Mouse (Mus musculus) midbrain, embryonic 15.5 days (tissue): ENCODE measurements around the gene Aldh16a1. TPM values are rescaled to one million over a fixed set of nuclear protein-coding genes. Genes with fewer than 3 reads are reported as not detected.
"Not testable (repeated sequence)": the region's sequence is repeated elsewhere in the genome, so short reads cannot be mapped to it uniquely, and the experiment has no call there.

Experiments
- ATAC-seq: fragments of 200-750 bp; cut with Nextera tagmentation; replicated peaks from 2 replicates; pipeline ENCODE4 v1.8.0; 2017; ENCODE audit warnings: moderate TSS enrichment
- H3K27ac ChIP-seq: fragments of 300-500 bp; sonication (generic); 2 replicates; pipeline ENCODE4 v1.5.1; 2015; ENCODE audit warnings: mild to moderate bottlenecking, inconsistent platforms
- H3K27me3 ChIP-seq: fragments of 300-500 bp; sonication (generic); replicated peaks from 2 replicates; pipeline ENCODE4 v1.6.1; 2015; ENCODE audit warnings: inconsistent platforms
- H3K36me3 ChIP-seq: fragments of 300-500 bp; sonication (generic); replicated peaks from 2 replicates; pipeline ENCODE4 v1.6.1; 2015; ENCODE audit warnings: inconsistent platforms
- H3K4me1 ChIP-seq: fragments of 300-500 bp; sonication (generic); 2 replicates; pipeline ENCODE4 v1.6.1; 2015; ENCODE audit warnings: inconsistent platforms
- H3K4me2 ChIP-seq: fragments of 300-500 bp; sonication (generic); 2 replicates; pipeline ENCODE4 v1.6.1; 2015; ENCODE audit warnings: inconsistent platforms, mild to moderate bottlenecking, moderate library complexity
- H3K4me3 ChIP-seq: fragments of 300-500 bp; sonication (generic); 2 replicates; pipeline ENCODE4 v1.5.1; 2015; ENCODE audit warnings: mild to moderate bottlenecking, inconsistent platforms
- H3K9ac ChIP-seq: fragments of 300-500 bp; sonication (generic); 2 replicates; pipeline ENCODE4 v1.6.1; 2015; ENCODE audit warnings: mild to moderate bottlenecking, inconsistent platforms
- H3K9me3 ChIP-seq: fragments of 300-500 bp; sonication (generic); 2 replicates; pipeline ENCODE4 v1.6.1; 2016; ENCODE audit warnings: inconsistent platforms
- WGBS: fragments of 180-500 bp; shearing (Covaris S2); methylation state at CpG from one replicate; pipeline ENCODE4 v1.1.7; 2015; ENCODE audit warnings: mixed read lengths; 5-methylcytosine and 5-hydroxymethylcytosine counted together
- polyA plus RNA-seq: library from polyadenylated mRNA; unstranded; fragments of >200 nt; fragmentation: Nextera tagmentation; extraction: Ambion mirVana; gene quantifications from 2 replicates; pipeline ENCODE4 v1.2.1, GENCODE M21; 2015

Aldh16a1 gene
- polyA plus RNA-seq, 1 experiment from 2014 or later, result 16.1 TPM

- peak; percentile 94 for ATAC-seq
- H3K27ac ChIP-seq, result peak within 1 kb of the TSS; percentile 93
- H3K27me3 ChIP-seq, result no peaks in the 10 kb centered on the region
- H3K9me3 ChIP-seq, result no peaks in the 10 kb centered on the region
- peaks cover 39% of the 10 kb centered on the region for H3K4me1 ChIP-seq
- H3K9ac ChIP-seq, result peak within 1 kb of the TSS; percentile 92
- H3K4me2 ChIP-seq, result peak within 1 kb of the TSS; percentile 83
- under 1% methylated on average over 48 of the region's 48 CpGs for WGBS
- peaks cover 23% of the 10 kb centered on the region for H3K36me3 ChIP-seq
- peak within 1 kb of the TSS; percentile 66 for H3K4me3 ChIP-seq
These were observed 25.6 kb downstream of the Aldh16a1 start, which contains the start of gene Rpl13a for GRCm38 (mm10) chr7:45128624-45129246. TSS of gene Rpl13a (minus strand) at chr7:45128761.

GRCm38 (mm10) chr7:45127700-45128224 lies 26.6 kb downstream of the Aldh16a1 start:
- H3K36me3 ChIP-seq, result peaks cover 23% of the 10 kb centered on the region
- 2% methylated on average over 6 of the region's 6 CpGs for WGBS

DNA sequence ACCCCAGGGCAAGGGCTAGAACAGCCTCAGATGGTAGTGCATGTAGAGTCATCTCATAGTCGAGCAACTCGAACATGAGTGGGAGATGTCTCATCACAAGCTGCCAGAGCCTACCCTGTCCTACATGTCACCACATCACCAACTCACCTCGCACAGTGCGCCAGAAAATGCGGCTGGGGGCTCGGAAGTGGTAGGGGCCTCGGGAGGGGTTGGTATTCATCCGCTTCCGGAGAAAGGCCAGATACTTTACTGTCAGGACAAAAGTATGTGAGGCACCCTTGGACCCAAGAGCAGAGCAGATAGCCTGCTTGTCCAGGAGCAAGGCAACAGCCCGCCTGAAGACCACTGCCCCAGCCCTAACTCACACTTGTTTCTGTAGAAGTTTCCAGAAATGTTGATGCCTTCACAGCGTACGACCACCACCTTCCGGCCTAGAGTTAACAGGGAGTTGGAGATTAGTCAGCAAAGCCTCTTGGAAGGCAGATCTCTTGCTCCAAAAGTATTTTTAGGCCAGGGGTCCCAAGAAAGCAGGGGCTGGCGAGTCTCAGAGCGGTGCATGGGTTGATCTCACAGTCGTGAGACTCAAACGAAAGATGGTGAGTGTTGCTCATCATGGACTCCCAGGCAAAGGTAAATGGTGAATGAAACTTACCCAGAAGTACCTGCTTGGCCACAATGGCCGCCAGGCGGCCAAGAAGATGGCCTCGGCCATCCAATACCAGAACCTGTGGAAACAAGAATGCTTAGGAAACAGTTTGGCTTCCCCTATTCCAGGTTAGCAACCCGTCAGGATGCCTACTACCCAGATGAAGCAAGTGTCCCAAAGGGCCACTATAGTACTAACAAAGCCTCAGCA lies 27.3 kb downstream of the Aldh16a1 start:
- H3K27me3 ChIP-seq, result no peaks in the 10 kb centered on the region
- peak overlapping the region; percentile 81 for H3K27ac ChIP-seq
- H3K9ac ChIP-seq, result peak overlapping the region; percentile 92
- no peak for ATAC-seq
- peak overlapping the region; percentile 66 for H3K4me3 ChIP-seq
- 47% methylated on average over 21 of the region's 21 CpGs for WGBS
- peaks cover 53% of the 10 kb centered on the region for H3K4me1 ChIP-seq
- H3K4me2 ChIP-seq, result peak overlapping the region; percentile 83
- H3K9me3 ChIP-seq, result no peaks in the 10 kb centered on the region
- peaks cover 25% of the 10 kb centered on the region for H3K36me3 ChIP-seq

More at GRCm38 (mm10) chr7:45127700-45128224, 26.6 kb downstream of the Aldh16a1 start:
- H3K4me3 ChIP-seq, result peak overlapping the region; percentile 66
- H3K27ac ChIP-seq, result peak overlapping the region; percentile 81
- peak overlapping the region; percentile 92 for H3K9ac ChIP-seq
- H3K4me1 ChIP-seq, result peaks cover 47% of the 10 kb centered on the region
- peak overlapping the region; percentile 83 for H3K4me2 ChIP-seq
- no peaks in the 10 kb centered on the region for H3K9me3 ChIP-seq
- no peak for ATAC-seq
- H3K27me3 ChIP-seq, result no peaks in the 10 kb centered on the region

GRCm38 (mm10) chr7:45126147-45126843 lies 28.1 kb downstream of the Aldh16a1 start:
- Histone ChIP-seq H3K4me3 (no peak overlapping the region), H3K9me3 (no peaks in the 10 kb centered on the region), H3K4me2 (peak overlapping the region; percentile 83), H3K36me3 (peaks cover 32% of the 10 kb centered on the region), H3K27ac (peak overlapping the region; percentile 27), H3K4me1 (peaks cover 54% of the 10 kb centered on the region), H3K9ac (peak overlapping the region; percentile 92), H3K27me3 (no peaks in the 10 kb centered on the region)
- WGBS, result 82% methylated on average over 17 of the region's 17 CpGs
- no peak for ATAC-seq

GRCm38 (mm10) chr7:45125649-45126048 lies 28.7 kb downstream of the Aldh16a1 start:
- not testable (repeated sequence) for H3K4me2 ChIP-seq, ATAC-seq, H3K9me3 ChIP-seq, H3K27me3 ChIP-seq, H3K4me3 ChIP-seq, H3K9ac ChIP-seq
- peaks cover 54% of the 10 kb centered on the region for H3K4me1 ChIP-seq
- 60% methylated on average over 5 of the region's 5 CpGs for WGBS
- peak overlapping the region; percentile 90; the same call in 1 of the 2 replicates for H3K27ac ChIP-seq
- H3K36me3 ChIP-seq, result peaks cover 39% of the 10 kb centered on the region

DNA sequence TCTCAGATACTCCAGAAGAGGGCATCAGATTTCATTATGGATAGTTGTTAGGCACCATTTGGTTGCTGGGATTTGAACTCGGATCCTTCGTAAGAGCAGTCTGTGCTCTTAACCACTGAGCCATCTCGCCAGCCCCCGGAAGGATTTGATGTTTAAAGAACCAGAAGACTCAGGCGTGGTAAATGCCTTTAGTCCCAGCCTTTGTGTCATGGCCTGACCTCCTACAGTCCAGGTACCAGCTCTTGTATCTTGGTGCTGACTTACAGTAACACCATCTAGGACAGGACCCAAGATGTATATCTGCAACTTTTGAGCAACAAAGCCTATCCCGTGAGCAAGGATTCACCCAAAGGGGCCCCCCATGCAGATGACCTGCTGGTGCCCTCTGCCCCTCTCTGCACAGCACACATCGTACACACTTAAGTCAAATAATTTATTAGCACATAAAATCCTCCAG lies 29.2 kb downstream of the Aldh16a1 start:
- H3K4me2 ChIP-seq, result peak overlapping the region; percentile 52; the same call in 1 of the 2 replicates
- no peak for ATAC-seq
- H3K9ac ChIP-seq, result no peak overlapping the region
- H3K27me3 ChIP-seq, result no peaks in the 10 kb centered on the region
- H3K36me3 ChIP-seq, result peaks cover 44% of the 10 kb centered on the region
- peak overlapping the region; percentile 95; the same call in 1 of the 2 replicates for H3K4me3 ChIP-seq
- WGBS, result 20% methylated on average over 7 of the region's 7 CpGs
- H3K9me3 ChIP-seq, result no peaks in the 10 kb centered on the region
- peak overlapping the region; percentile 90 for H3K27ac ChIP-seq
- peaks cover 54% of the 10 kb centered on the region for H3K4me1 ChIP-seq

DNA sequence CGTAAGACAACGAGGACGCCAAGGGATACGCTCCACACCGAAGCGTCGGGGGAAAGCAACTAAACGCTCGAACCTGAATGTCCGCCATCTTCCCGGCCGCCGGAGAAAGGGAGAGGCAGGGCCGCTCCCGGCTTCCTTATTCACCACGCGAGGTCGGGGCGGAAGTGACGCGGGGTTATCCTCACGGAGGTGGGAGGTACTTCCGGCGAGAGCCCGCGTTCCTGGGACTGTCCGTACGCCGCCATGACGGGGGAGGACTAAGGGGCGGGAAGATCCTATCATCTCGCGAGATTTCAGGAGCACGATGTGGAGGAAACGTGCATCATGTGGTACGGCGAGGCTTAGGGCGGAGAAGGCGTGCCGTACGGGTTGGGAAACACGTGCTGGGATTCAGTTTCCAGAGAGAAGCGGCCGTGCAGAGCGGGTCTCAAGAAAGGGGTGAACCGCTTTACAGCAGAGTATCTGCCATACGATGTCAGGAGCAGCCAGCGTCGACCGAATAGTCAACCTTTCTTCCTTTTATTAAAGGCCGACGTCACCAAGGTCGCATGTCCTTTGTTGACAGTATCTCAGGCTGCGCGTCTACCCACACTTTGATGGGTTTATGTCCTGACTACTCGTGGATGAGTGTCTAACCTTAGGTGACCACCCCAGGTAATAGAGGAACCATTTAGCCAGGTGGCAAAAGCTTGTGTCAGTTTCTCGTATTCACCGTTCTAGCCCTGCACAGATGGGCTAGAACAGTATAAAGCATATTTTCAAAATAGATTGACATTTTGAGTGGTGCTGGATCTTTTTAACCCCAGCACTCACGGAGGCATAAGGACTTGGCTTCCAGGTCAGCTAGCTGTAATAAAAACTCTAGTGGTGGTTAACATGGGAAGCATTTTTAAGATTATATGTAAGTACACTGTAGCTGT lies 29.9 kb downstream of the Aldh16a1 start, which contains the start of gene Rps11:
Gene Rps11, minus strand, starts transcription at position 216 of the 920 bp plus-strand sequence.
- Histone ChIP-seq H3K27me3 (no peaks in the 10 kb centered on the region), H3K27ac (peak within 1 kb of the TSS; percentile 90), H3K4me2 (peak within 1 kb of the TSS; percentile 85), H3K4me3 (peak within 1 kb of the TSS; percentile 95), H3K9me3 (no peaks in the 10 kb centered on the region), H3K4me1 (peaks cover 51% of the 10 kb centered on the region), H3K36me3 (peaks cover 51% of the 10 kb centered on the region), H3K9ac (peak within 1 kb of the TSS; percentile 96)
- peak; percentile 87 for ATAC-seq
- 1% methylated on average over 59 of the region's 59 CpGs for WGBS

GRCm38 (mm10) chr7:45123186-45123570 lies 31.2 kb downstream of the Aldh16a1 start:
- H3K27ac ChIP-seq, result peak overlapping the region; percentile 90; the same call in 1 of the 2 replicates
- WGBS, result 21% methylated on average over 12 of the region's 12 CpGs
- peak overlapping the region; percentile 96 for H3K9ac ChIP-seq
- H3K36me3 ChIP-seq, result peaks cover 59% of the 10 kb centered on the region
- no peaks in the 10 kb centered on the region for H3K27me3 ChIP-seq
- no peak for ATAC-seq
- H3K4me1 ChIP-seq, result peaks cover 46% of the 10 kb centered on the region
- H3K4me3 ChIP-seq, result peak overlapping the region; percentile 95
- H3K9me3 ChIP-seq, result no peaks in the 10 kb centered on the region
- peak overlapping the region; percentile 85 for H3K4me2 ChIP-seq

- Histone ChIP-seq H3K27me3 (no peaks in the 10 kb centered on the region), H3K4me1 (peaks cover 44% of the 10 kb centered on the region), H3K27ac (no peak overlapping the region), H3K4me3 (peak overlapping the region; percentile 95), H3K4me2 (peak overlapping the region; percentile 85), H3K36me3 (peaks cover 61% of the 10 kb centered on the region), H3K9ac (peak overlapping the region; percentile 96), H3K9me3 (no peaks in the 10 kb centered on the region)
- WGBS, result 86% methylated on average over 15 of the region's 15 CpGs
- no peak for ATAC-seq
These were observed 31.7 kb downstream of the Aldh16a1 start for GRCm38 (mm10) chr7:45122561-45123185.

GRCm38 (mm10) chr7:45121966-45122365 lies 32.4 kb downstream of the Aldh16a1 start:
- Histone ChIP-seq H3K4me2 (no peak overlapping the region), H3K9me3 (no peaks in the 10 kb centered on the region), H3K4me1 (peaks cover 37% of the 10 kb centered on the region), H3K27ac (no peak overlapping the region), H3K27me3 (no peaks in the 10 kb centered on the region), H3K9ac (no peak overlapping the region), H3K4me3 (no peak overlapping the region), H3K36me3 (peaks cover 57% of the 10 kb centered on the region)
- no peak for ATAC-seq
